Mouse (Mus musculus) cerebellum, adult (tissue): ENCODE measurements around the gene Il33.

Source experiments
- ATAC-seq: cut with Nextera tagmentation; 2 replicates; pipeline ENCODE4 v1.9.2; 2017; ENCODE audit warnings: mild to moderate bottlenecking, moderate library complexity, mixed read lengths; ENCODE audit not compliant: insufficient number of reproducible peaks, low FRiP score, low TSS enrichment

Il33 gene

DNA sequence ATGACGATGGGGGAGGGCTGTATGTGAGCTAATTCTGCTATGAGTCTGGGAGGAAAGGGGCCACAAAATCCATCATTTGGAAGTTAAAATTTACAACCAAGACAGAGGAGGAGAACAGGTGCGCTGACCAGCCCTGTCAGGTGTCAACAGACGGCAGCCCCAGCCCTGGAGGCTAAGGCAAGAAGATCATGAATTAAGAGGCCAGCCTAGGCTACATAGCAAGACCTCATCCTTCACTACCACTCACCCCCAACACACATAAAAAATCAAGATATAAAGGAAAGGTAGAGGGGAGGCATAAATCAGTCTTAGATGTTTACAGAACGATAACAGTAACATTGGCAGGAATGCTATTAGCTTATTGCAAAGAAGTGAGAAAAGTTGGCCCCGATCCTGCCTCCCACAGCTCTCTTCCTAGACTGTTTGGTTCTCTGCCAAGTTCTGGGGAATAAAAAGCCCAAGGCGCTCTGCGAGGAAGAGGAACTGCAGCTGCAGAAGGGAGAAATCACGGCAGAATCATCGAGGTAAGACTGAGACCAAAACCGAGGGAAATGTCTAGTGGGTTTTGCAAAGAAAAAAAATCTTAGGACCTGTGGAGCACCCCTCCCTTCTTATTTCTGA is at the start of gene Il33:
TSS of gene Il33 (plus strand) at position 477 of the 621 bp plus-strand sequence.
- ATAC-seq: no peak

GRCm38 (mm10) chr19:29877422-29878291 is 47.3 kb upstream of the Il33 start:
- no peak for ATAC-seq

DNA sequence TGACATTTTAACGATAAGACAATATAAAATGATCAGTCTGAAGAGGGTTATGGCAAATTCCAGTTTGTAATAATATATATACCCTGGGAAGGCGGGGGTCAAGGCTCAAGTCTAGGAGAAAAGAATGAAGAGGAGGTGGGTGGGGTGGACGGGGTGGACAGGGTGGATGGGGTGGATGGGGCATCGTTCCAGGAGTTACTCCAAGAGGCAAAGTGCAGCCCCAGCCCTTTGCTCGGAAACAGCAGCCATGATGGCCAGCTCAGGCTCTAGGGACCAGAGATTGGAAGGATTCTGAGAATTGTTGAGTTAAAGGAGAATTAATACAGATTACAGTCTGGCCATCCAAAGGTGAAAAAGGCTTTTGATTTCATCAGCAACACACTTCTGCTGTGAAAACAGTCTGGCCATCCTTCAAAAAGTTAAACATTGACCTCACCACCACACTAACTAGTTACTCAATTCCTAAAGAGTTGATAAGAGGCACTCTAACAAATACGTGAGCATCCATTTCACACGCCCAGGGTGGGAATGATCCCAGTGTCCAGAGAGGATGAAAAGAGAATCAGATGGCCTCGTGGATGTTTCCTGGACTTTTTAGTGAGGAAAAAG is 45.9 kb upstream of the Il33 start:
- ATAC-seq: no peak

GRCm38 (mm10) chr19:29880918-29881317 is 44.0 kb upstream of the Il33 start:
- ATAC-seq: no peak

GRCm38 (mm10) chr19:29882696-29883095 is 42.2 kb upstream of the Il33 start:
- no peak for ATAC-seq

GRCm38 (mm10) chr19:29885548-29885947 is 39.4 kb upstream of the Il33 start:
- ATAC-seq: no peak

- ATAC-seq: no peak
Measured at GRCm38 (mm10) chr19:29887476-29887875, 37.4 kb upstream of the Il33 start.

DNA sequence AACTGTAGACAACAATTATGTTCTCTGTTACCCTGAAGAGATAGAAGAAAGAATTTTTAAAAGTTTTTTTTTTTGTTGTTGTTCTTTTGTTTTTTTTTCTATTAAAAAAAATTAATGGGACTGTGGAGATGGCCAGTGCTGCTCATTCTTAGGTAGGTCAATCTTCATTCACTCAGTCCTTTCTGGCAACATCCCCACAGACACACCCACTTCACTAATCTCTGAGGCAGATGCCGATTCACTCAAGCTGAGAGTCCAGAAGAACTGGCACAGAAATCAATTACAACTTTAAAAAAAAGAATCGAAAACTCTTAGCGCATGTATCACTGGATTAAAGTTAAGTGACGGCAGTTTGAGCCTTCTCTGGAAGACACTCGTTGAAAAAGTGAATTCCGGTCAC is 36.0 kb upstream of the Il33 start:
- no peak for ATAC-seq

DNA sequence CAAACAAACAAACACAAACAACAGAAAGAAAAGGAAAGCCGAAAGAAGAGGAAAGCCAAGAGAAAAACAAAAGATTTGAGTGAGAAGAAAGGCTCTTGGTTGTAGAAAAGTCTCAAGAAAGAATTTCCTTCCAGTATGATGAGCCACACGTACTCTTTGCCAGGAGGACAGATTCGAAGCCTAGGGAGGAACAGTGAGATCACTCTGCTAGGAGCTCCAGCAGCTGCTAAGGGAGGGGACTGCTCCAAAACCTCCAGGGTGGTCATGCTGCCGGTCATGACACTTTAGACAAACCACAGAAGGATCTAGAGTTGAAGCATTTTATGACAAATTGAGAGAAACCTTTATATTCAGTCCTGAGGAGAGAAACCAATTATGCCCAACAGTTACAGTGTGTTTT is 32.9 kb upstream of the Il33 start:
- ATAC-seq: no peak

DNA sequence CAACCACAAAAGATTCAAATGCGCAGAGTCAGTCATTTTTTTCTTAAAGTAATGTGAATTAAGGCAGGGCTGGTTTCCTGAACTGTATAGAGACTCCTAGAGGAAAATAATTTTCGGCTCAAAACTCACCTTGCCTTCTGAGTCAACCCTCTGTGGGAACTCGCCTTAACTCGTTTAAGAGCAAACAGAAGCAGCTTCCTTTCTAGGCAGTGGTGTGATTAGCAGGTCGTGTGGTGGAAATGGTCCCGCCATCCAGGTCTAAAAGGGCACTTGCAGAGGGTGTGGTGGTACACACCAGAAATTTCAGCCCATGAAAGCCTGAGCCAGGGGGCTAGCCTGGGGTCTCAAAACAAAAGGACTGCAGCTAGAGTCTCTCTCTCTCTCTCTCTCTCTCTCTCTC is 32.1 kb upstream of the Il33 start:
- ATAC-seq: no peak

GRCm38 (mm10) chr19:29893718-29894273 is 31.1 kb upstream of the Il33 start:
- no peak for ATAC-seq

DNA sequence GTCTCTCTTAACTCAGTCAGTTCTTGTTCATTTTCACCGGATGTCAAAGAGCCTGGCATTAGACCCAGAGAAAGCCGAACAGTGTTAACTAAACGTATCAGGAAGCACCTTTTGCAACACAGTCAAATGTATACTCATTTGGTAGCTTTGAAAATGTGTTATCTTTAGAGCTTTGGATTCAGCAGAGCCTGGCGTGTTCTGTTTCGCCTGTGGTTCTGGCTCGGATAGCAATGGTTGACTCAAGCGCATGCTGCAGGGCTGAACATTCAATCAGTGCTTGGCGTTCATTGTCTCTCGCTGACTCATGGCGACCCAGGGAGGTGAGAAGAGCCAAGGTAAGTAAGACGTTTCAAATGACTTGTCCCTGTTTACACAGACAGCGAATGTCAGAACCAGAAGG is 30.5 kb upstream of the Il33 start:
- ATAC-seq: no peak

- ATAC-seq: no peak
Measured at GRCm38 (mm10) chr19:29895047-29895446, 29.9 kb upstream of the Il33 start.

DNA sequence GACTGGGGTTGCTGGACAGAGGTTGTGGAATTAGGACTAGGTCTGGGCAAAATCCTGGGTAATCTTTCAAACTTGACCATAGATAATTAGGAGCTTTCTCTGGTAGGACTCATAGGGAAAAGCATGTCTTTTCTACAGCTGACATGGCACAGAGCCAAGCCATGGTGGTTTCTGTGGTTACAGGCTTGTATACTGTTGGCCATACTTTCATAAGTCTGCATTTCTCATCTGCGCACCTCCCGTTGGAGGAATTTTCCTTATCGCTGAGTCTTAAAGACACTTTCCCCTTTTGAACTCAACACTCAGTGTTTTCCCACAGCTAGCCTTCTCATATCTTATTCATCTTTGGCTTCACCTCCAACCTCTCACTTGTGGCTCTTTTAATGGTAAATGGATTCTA is 24.6 kb upstream of the Il33 start:
- no peak for ATAC-seq

- no peak for ATAC-seq
Measured at GRCm38 (mm10) chr19:29902343-29903070, 22.4 kb upstream of the Il33 start.

- no peak for ATAC-seq
Measured at GRCm38 (mm10) chr19:29905896-29906295, 19.0 kb upstream of the Il33 start.

DNA sequence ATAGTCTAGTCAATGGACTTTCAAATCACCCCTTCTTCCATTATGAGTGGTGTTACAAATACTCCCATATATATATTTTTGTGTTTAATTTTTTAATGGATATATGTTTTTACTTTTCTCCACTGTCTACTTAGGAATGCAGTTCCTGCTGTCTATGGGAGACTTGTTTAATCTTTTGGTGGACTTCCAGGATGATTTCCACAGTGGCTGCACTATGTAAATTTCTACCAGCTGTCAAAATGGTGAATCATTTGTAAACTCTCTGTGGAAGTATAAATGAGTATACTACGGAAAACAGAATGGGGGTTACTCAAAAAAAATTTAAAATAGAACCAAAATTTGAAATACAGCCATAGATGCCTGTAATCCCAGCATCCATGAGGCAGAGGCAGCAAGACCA is 15.7 kb upstream of the Il33 start:
- ATAC-seq: no peak

GRCm38 (mm10) chr19:29911919-29912318 is 13.0 kb upstream of the Il33 start:
- ATAC-seq: no peak

- no peak for ATAC-seq
Measured at GRCm38 (mm10) chr19:29917421-29917820, 7.5 kb upstream of the Il33 start.

- no peak for ATAC-seq
Measured at GRCm38 (mm10) chr19:29926101-29926755, 1.3 kb downstream of the Il33 start.
